Mouse (Mus musculus): Measurements from ENCODE around the gene Veph1.

Gene Veph1

DNA sequence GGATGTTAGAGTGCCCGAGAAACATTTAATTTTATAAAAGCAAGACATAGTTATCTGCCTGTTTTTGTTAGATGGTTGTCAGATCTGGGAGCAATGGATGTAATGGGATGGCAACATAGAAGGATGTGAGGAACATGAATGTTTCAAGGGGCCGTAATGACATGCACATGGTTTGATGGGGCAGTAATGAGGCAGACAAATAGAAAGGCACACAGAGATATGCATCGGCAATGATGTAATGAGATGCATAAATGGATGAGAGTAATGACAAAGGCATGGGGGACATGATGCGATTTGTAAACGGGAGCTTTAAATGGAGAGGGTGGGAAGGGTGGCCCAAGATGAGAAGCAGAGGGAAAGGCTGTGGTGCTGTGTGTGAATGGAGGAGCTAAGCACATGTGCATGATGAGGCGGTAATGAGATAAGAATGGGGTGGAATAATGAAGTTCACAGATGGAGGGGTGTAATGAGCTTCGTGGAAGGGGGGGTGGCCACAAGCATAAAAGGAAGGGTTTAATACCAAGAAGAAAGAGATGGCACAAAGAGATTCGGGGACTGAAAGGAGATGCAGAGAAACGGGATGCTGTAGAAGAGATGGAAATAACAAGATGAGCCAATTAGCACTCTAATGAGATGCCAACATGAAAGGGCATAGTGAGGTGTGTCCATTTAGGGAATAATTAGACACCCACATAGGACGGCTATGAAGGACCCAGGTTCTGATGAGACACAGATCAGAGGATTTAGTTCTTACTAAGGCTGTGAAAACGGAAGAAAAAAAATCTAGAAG, 194.6 kb downstream of the Veph1 start:
- DNase-seq (ENCODE audit: low spot score in 2 of 2), result no peak

DNA sequence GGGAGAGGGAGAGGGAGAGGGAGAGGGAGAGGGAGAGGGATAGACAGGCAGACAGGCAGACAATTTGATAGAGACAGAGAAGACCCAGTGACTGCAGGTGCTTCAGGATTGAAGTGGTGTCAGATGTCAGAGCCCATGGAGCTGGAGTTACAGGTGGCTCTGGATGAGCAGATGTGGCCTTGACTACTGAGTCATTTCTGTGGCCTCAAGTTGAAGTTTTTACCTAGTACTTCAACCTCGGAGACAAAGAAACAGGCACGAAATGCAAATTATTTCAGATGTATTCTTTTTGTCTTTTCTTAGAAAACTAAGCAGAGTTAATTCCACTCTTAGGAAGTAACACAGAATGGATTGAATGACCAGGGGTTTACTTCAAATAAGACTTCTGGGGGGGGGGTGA, 195.6 kb downstream of the Veph1 start:
- no peak for DNase-seq (ENCODE audit: low spot score in 2 of 2)

DNA sequence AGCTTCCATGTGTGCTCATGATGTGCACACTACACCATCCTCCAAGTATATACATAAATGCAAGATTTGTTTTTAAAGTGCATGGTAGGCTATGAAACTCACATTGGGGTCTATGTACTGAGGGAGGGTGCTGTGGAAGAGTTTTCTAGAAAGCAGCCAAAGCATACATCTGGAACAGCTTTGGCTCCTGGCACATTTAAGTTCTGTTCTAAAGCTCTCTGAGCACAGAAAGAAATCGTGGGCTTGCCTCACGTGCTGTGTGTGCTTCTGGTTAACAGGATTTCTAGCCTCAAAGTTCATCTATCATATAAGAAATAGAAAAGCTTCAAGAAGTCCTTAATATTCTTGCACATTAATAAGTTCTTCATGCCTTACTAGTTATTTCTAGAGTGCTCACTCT, 204.9 kb downstream of the Veph1 start:
- DNase-seq (ENCODE audit: low spot score in 2 of 2), result no peak

DNA sequence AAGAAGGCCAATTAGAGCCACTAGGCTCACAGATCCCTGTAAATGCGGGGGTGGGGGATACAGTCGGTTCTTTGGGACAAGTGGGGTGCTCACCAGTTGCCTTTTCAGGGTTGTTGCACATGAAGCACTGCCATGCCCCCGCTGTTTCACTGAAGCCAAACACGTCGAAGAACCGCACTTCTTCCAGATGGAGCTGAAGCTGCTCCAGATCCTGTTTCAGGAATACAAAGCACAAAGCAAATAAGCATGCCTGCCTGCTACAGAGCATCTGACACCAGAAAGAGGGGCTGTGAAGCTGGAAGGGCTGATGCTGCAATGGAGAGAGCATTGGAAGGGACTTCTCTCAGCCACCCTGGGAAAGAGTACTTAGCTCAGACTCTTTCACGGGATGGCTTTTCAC, 209.0 kb downstream of the Veph1 start:
- DNase-seq (ENCODE audit: low spot score in 2 of 2), result peak in 1 of 2 experiments; percentile 29

DNA sequence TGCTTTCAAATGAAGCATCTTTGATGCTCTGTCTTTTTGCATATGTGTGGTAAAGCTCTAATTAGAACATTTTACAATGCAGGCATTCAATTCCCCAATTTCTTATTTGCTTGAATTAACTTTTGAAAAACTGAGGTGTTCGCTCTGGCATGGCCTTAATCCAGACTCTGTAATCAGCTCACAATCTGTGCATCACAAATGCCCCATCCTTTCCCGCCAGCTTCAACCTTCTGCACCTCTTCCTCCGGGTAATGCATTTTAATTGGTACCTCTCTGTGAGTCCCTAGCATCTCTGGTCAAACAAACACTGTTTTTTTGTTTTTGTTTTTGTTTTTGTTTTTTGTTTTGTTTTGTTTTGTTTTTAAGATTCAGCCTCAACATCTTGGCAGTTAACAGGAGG, 212.8 kb downstream of the Veph1 start:
- no peak for DNase-seq (ENCODE audit: low spot score in 2 of 2)

DNA sequence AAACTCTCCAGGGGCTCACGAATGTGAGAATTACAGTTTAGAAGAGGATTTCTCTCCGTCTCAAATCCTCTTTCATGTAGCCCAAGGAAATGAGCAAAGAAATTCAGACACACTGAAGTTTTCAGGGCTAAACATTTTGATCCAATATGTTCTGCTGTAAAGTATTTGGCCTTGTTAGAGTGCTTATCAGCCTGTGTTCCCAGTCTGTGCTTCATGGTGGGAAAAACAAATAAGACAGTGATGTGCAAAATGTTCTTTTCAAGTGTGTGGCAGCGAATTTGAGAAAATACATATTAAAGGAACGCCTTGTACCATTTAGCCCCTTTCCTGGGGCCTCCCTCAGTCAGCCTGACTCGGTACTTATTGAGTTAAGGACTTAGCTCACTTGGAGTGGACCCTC, 213.2 kb downstream of the Veph1 start:
- no peak for DNase-seq (ENCODE audit: low spot score in 2 of 2)

DNA sequence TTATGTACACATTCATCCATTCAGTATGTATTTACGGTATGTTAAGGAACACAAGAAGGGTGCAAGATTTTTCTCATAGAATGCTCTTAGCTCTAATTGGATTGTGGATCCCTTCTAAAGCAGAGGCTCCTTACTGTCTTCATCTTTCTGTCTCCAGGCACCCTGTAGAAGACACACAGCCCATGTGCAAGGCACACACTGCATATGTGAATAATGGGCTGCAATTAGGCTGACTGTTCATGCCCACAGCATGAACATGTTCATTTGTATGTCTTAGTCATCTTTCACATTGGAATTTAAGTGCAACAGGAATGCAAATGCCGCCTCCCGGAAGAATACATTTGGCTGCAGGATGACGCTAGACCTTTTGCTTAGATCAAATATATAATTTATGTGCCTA, 213.7 kb downstream of the Veph1 start:
- DNase-seq (ENCODE audit: low spot score in 2 of 2), result no peak

DNA sequence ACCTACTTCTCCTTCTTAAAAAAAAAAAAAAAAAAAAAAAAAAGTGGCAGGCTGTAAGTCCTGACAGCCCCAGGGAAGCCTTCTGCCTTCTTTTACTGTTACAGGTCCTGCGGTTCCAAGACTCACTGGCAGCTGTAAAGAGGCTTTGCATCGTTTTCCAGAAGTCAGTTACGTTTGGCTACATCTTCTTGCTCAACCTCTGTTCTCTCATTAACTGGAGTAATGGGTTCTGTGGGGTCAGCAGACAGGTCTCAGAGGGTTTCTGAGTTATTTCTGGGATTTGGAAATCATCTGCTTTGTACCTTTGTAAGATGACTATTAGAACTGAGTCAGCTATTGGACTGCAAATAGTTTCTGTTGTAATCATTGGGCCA, 215.3 kb downstream of the Veph1 start:
- no peak for DNase-seq (ENCODE audit: low spot score in 2 of 2)

DNA sequence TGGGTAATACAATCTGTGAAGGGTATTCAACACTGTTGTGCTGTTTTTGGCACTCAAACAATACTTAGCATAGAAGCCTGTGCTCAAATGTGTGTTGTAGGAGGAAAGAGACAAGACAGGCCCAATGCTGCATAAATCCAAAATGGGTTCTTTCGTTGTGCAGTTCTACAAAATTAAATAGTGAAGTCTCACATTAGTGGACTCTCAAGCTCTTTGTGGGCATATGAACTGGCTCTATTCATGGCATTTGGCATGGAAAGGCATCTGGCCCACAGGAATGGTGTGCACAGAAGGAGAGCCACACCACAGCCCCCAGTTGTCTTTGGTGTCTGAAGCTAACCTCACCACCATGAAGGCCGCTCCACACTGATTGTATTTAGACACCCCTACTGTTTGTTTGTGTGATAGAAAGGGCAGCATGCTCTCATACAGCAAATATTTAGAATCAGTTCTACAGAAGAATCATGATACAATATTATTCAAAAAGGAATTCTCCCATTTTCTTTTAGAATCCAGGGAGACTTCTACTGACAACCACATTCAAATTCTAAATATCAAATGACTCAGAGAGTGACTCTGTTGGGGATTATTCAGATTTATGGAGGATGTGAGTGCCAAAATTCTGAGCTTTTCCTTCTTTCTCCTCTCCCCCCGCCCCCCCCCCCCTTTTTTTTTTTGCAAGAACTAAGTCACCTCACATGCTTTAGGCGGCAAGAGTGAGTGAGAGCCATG, 215.8 kb downstream of the Veph1 start:
- DNase-seq (ENCODE audit: low spot score in 2 of 2), result no peak

DNA sequence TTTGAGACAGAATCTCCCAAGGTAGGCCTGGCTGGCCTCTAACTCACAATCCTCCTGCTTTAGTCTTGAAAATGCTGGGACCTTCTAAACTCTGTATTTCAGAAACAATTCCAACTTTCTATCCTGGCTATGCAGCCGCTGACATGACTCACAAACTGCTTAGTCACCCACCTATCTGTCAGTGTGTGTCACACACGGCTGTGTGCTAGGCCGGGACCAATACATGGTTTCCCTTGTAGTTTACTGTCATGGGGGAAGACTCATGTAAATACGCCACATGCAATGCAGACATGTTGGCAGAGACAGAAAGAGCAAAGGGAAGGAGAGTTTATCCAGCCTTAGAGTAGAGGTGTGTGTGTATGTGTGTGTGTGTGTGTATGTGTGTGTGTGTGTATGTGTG, 216.8 kb downstream of the Veph1 start:
- no peak for DNase-seq (ENCODE audit: low spot score in 2 of 2)

DNA sequence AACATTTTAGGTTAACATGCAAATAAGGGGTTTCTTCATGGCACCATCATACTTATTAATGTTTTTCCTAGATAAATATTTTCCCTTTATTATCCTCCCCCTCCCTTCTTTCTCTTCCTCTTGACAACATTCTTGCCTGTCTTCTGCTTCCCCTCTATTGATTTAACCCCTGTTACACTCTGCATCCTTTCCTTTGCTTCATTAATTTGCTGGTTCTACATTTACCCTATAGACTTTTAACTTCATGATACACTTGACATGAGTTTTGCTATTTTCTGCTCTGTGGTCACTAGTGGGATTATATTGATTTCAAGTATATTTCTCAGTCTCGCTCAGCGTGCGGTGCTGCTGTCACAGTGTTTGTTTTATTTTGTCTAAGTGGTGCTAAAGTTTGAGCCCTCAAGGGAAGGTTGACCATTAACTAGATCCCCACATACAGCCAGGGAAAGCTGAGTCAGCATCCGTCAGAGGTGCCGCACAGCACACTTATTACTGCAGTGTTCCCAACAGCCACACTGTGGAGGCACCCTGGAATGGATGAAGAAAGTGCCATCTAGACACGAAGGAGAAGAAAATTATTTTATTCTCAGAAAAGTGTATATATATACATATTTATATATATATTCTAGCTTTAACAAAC, 217.6 kb downstream of the Veph1 start:
- no peak for DNase-seq (ENCODE audit: low spot score in 2 of 2)

DNA sequence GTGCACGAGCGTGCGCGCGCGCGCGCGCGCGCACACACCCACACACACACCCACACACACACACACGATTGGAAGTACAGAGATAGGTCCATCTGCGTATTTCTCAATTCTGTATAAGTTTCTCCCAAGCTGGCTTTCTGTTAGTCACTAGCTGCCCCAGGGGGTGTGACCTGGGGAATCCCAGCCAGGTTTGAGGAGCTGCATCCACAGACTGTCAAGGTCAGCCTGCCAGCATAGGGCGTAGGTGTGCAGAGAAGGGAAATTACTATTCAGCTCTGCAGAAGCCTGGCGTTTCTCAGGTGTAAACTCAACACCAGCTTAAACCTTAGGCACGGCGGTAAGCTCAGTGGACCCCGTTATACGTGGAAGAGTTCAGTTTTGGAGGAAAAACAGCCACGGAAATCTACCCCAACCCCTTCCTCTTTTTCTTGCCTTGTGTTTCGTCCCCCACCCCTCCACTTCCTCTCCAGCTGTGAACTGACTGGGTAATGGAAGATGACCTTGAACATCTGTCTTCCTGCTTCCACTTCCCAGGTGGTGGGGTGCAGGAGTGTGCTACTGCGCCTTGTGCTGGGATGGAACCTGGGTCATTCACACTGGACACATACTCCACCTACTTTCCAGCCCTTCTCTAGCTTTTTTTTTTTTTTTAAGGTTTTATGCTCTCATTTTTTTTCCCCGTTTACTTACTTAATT, 218.5 kb downstream of the Veph1 start:
- no peak for DNase-seq (ENCODE audit: low spot score in 2 of 2)

DNA sequence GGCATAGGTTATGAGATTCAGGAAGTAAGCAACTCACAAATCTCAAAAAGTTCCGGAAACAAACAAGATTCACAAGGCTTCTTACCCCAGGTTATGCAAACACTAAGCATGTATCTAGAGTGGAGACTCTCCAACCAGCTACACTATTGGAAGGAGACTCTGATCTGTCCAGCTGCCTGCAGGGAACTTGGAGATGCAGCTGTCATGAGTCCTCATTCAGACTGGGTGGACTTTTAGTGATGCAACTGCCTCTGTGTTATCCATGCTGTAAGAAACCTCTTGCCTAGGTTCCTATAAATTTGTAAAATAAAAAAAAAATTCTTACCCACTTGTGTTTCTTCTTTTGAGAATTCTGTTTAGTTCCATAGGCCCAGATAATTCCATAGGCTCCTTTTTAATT, 226.4 kb downstream of the Veph1 start:
- DNase-seq (ENCODE audit: low spot score in 2 of 2), result no peak

DNA sequence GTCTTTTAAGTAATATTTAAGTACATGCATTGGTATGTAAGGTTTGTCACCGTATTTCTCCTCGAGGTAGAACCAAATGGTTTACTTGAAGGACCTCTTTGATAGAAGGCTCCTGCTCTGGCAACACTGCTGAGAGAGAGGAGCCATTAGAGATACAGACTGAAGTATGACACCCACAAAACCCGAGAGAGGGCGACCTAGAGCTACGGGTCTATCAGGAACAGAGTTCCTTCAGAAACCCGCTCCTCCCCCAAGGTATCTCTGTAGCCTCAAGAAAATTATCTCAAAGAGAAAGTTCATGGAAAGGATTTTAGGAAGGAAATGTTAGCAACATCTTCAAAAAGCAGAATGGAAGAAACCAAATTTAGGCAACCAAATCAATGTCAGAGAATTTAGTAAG, 232.8 kb downstream of the Veph1 start:
- DNase-seq (ENCODE audit: low spot score in 2 of 2), result no peak

DNA sequence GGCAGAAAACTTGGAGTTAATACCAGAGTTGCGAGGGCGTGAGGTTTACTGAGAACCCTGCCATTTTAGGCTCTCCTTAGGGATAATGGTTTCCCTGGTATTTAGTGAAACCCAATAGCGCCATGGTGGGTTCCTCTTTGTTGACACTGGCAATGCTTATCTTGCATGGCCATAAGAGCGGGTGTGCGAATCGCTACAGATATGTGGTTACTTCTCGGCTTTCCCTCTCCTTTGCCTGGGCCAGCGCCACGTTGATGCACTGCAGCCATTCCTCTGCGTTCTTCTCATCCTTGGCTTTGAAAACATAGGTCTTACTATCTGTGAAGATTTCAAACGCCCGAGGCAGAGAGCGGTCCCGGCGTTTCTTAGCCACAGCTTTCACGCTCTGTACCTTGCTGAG, 239.7 kb downstream of the Veph1 start:
- DNase-seq (ENCODE audit: low spot score in 2 of 2), result no peak

DNA sequence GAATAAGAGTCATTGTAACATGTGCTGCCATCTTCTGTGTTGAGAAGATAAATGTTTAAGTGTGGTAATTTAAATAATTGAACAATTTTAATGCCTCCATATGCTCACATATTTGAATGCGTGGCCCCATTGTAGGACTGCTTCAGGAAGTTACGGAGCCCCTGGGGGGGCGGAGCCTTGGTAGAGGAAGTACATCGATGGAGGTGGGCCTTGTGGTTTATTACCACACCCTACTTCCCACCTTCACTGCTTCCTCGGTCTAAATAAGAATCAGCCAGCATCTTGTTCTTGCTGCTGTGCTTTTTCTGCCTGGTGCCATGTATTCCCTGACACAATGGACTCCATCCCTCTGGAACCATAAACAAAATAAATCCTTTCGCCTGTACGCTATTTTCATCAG, 241.0 kb downstream of the Veph1 start:
- no peak for DNase-seq (ENCODE audit: low spot score in 2 of 2)

DNA sequence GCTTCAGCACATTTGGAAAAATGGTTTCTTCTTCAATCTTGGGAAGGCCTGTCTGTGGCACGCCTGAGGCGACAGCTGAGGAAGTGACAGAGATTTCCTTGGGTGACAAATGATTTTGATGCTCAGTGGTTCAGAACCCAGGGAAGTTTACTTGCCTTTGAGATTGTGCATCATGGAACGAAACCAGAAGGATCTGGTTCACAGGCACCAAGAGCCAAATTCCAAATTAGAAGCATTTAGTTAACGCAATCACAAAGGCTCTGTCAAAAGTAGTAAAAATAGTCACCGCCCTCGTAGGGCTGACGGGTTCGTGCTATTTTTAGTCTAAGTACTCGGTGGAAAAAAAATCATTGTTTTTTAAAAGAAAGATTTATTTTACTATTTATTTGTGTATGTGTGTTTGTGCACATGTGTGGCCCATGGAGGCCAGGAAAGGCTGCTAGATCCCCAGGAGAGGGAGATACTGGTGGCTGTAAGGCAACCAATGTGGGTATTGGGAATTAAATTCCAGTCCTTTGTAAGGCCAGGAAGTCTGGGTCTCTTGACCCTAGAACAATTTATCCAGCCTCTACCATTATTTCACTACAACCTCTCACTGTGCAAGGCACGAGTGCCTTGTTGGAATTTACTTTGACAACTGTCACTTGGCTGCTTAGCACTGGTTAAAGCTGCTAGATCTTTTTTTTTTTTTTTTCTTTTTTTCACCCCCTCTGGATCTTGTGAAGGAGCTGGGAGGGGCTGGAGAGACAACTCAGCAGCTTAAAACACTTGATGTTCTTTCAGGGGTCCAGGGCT, 246.3 kb downstream of the Veph1 start:
- DNase-seq (ENCODE audit: low spot score in 2 of 2), result peak; percentile 27 to 46

DNA sequence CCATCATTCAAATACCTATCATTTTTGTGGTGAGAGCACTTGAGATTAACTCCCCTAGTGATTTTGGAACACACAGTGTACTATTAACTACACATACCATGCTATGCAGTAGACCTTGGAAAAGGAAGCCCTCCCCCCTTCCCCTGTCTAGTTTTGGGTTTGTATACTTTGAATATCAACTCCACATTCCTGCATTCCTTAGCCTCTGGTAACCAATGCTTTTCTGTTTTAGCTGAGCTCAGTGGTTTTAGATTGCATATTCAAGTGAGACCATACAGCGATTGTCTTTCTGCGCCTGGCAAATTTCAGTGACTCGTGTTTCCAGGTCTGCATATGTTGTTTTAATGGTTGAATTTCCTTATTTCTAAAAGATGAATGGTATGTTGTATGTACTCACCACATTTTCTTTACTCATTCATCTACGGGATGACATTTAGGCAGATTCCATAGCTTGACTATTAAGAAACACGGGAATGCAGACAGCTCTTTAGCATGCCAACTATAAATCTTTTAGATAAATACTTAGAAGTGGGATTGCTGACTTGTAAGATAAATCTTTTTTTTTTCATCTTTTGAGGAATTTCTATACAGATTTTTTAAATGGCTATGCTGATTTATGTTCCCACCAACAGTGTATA, 255.7 kb downstream of the Veph1 start:
- DNase-seq (ENCODE audit: low spot score in 2 of 2), result no peak

DNA sequence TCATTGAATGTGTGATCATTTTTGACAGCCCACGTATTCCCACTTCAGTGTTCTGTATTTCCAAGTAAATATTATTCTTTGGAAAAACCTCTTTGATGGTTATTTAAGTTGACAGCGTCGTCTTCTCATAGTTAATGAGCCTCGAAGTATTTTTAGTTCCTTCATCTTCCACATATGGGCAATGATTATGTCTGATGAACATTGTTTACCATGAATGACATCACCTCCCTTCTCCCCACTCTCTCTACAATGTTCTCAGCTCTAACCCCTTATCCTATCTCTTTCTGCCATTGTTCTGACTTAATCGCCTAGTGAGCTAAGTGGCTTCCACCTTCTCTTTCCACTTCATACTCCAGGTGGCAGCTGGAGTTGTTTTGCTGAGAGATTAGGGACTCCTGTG, 261.4 kb downstream of the Veph1 start:
- DNase-seq (ENCODE audit: low spot score in 2 of 2), result no peak

DNA sequence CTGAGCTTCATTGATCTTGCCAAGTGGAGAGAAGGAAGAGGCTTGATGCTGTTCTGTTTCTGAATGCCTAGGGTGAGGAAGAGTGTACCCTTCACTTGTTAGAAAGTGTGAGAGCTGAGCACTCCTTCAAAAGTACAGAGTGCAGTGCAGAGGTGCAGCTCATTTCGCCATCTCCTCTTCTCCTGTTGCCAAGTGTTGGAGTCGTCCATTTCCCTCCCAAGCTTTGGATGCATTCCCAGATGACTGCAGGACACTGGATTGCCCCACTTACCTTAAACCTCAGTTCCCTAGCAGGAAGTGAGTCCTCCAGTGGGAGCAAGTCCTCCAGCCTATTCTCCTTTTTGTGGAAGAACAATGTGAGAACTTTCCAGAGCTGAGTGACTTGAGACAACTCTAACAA, 263.3 kb downstream of the Veph1 start:
- no peak for DNase-seq (ENCODE audit: low spot score in 2 of 2)

DNA sequence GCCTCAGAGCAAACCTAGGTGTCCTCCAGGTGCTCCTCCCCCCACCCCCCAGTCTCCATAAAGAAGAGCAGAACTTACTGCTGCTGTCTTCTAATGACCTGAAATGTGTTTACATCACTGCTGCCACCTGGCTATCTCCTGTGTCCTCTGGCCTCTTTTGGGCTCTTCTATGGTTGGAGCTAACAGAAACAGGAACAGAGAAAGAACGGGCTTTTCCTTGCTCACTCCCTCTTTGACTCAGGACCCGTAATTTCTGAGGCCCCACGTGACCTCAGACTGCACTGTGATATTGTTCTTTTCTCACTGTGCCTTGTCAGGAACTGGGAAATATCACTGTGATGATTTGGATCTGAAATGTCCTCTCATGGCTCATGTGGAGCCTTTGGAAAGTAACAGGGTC, 271.2 kb downstream of the Veph1 start:
- no peak for DNase-seq (ENCODE audit: low spot score in 2 of 2)
